Mouse (Mus musculus): ENCODE measurements around the gene Usp25. TPM values are rescaled to one million over a fixed set of nuclear protein-coding genes. Genes with fewer than 3 reads are reported as not detected.

Usp25 gene
- 100 to 1,000 TPM in 18 of 26 experiments, 10 to 100 TPM in 8; 79.1 to 363 (median 154) TPM for total RNA-seq (2018; cell fraction: chromatin; rRNA removed)
- total RNA-seq (2018; cell fraction: cytosol; rRNA removed): 100 to 1,000 TPM in 14 of 26 experiments, 10 to 100 TPM in 12; 75.8 to 205 (median 135) TPM
- total RNA-seq (2018; cell fraction: nucleus; rRNA removed): 100 to 1,000 TPM in 15 of 26 experiments, 10 to 100 TPM in 11; 69.7 to 305 (median 192) TPM
- 50.5 to 69.4 TPM (median 59.3 TPM) in 3 replicates for polyA plus RNA-seq (2018)

GRCm38 (mm10) chr16:77013427-77014320 is at the start of gene Usp25:
TSS of gene Usp25 (plus strand) at chr16:77013706.
- Histone ChIP-seq H3K36me3 (ENCODE audit: inconsistent target) (no peaks in the 10 kb centered on the region), H3K79me2 (ENCODE audit: inconsistent target) (peaks cover 47% of the 10 kb centered on the region), H3K27ac (peak within 1 kb of the TSS; percentile 66), H3K4me3 (ENCODE audit: inconsistent target) (peak within 1 kb of the TSS; percentile 87)
- WGBS (ENCODE audit: missing documents): under 1% methylated on average over 104 of the region's 126 CpGs

- Histone ChIP-seq H3K36me3 (ENCODE audit: inconsistent target) (no peaks in the 10 kb centered on the region), H3K4me3 (ENCODE audit: inconsistent target) (no peak overlapping the region), H3K79me2 (ENCODE audit: inconsistent target) (no peaks in the 10 kb centered on the region), H3K27ac (no peak overlapping the region)
- 100% methylated on average over 3 of the region's 3 CpGs for WGBS (ENCODE audit: missing documents)
Measured at GRCm38 (mm10) chr16:76967593-76968275, 45.8 kb upstream of the Usp25 start.

- WGBS (ENCODE audit: missing documents): 93% methylated on average over 5 of the region's 5 CpGs
- Histone ChIP-seq H3K4me3 (ENCODE audit: inconsistent target) (no peak overlapping the region), H3K27ac (no peak overlapping the region), H3K36me3 (ENCODE audit: inconsistent target) (no peaks in the 10 kb centered on the region), H3K79me2 (ENCODE audit: inconsistent target) (no peaks in the 10 kb centered on the region)
Measured at GRCm38 (mm10) chr16:76971211-76971610, 42.3 kb upstream of the Usp25 start.

- H3K36me3 ChIP-seq (ENCODE audit: inconsistent target): no peaks in the 10 kb centered on the region
- no peaks in the 10 kb centered on the region for H3K79me2 ChIP-seq (ENCODE audit: inconsistent target)
- H3K27ac ChIP-seq: no peak overlapping the region
- no peak overlapping the region for H3K4me3 ChIP-seq (ENCODE audit: inconsistent target)
- WGBS (ENCODE audit: missing documents): 39% methylated on average over 5 of the region's 5 CpGs
Measured at GRCm38 (mm10) chr16:76976787-76977430, 36.6 kb upstream of the Usp25 start.

- no peak overlapping the region for H3K27ac ChIP-seq
- H3K4me3 ChIP-seq (ENCODE audit: inconsistent target): no peak overlapping the region
- WGBS (ENCODE audit: missing documents): 96% methylated on average over 6 of the region's 6 CpGs
- H3K79me2 ChIP-seq (ENCODE audit: inconsistent target): no peaks in the 10 kb centered on the region
- no peaks in the 10 kb centered on the region for H3K36me3 ChIP-seq (ENCODE audit: inconsistent target)
Measured at GRCm38 (mm10) chr16:76983696-76984095, 29.8 kb upstream of the Usp25 start.

- H3K27ac ChIP-seq: no peak overlapping the region
- WGBS (ENCODE audit: missing documents): 88% methylated on average over 4 of the region's 4 CpGs
- no peaks in the 10 kb centered on the region for H3K79me2 ChIP-seq (ENCODE audit: inconsistent target)
- H3K36me3 ChIP-seq (ENCODE audit: inconsistent target): no peaks in the 10 kb centered on the region
- no peak overlapping the region for H3K4me3 ChIP-seq (ENCODE audit: inconsistent target)
Measured at GRCm38 (mm10) chr16:76987711-76988110, 25.8 kb upstream of the Usp25 start.

- Histone ChIP-seq H3K79me2 (ENCODE audit: inconsistent target) (no peaks in the 10 kb centered on the region), H3K27ac (no peak overlapping the region), H3K36me3 (ENCODE audit: inconsistent target) (no peaks in the 10 kb centered on the region), H3K4me3 (ENCODE audit: inconsistent target) (no peak overlapping the region)
- 98% methylated on average over 3 of the region's 3 CpGs for WGBS (ENCODE audit: missing documents)
Measured at GRCm38 (mm10) chr16:77003900-77004299, 9.6 kb upstream of the Usp25 start.

- Histone ChIP-seq H3K27ac (no peak overlapping the region), H3K36me3 (ENCODE audit: inconsistent target) (no peaks in the 10 kb centered on the region), H3K4me3 (ENCODE audit: inconsistent target) (no peak overlapping the region), H3K79me2 (ENCODE audit: inconsistent target) (peaks cover 2% of the 10 kb centered on the region)
- 41% methylated on average over 5 of the region's 5 CpGs for WGBS (ENCODE audit: missing documents)
Measured at GRCm38 (mm10) chr16:77009173-77009572, 4.3 kb upstream of the Usp25 start.

GRCm38 (mm10) chr16:77014321-77015211 is 1.1 kb downstream of the Usp25 start:
- 1% methylated on average over 17 of the region's 17 CpGs for WGBS (ENCODE audit: missing documents)
- peak overlapping the region; percentile 87 for H3K4me3 ChIP-seq (ENCODE audit: inconsistent target)
- H3K27ac ChIP-seq: peak overlapping the region; percentile 66
- H3K79me2 ChIP-seq (ENCODE audit: inconsistent target): peaks cover 56% of the 10 kb centered on the region
- no peaks in the 10 kb centered on the region for H3K36me3 ChIP-seq (ENCODE audit: inconsistent target)

- WGBS (ENCODE audit: missing documents): 3% methylated on average over 3 of the region's 4 CpGs
- H3K36me3 ChIP-seq (ENCODE audit: inconsistent target): no peaks in the 10 kb centered on the region
- peaks cover 67% of the 10 kb centered on the region for H3K79me2 ChIP-seq (ENCODE audit: inconsistent target)
- H3K4me3 ChIP-seq (ENCODE audit: inconsistent target): peak overlapping the region; percentile 87
- peak overlapping the region; percentile 66 for H3K27ac ChIP-seq
Measured at GRCm38 (mm10) chr16:77015380-77016346, 2.2 kb downstream of the Usp25 start.

GRCm38 (mm10) chr16:77017931-77018330 is 4.4 kb downstream of the Usp25 start:
- no peak overlapping the region for H3K4me3 ChIP-seq (ENCODE audit: inconsistent target)
- no peak overlapping the region for H3K27ac ChIP-seq
- peaks cover 89% of the 10 kb centered on the region for H3K79me2 ChIP-seq (ENCODE audit: inconsistent target)
- no peaks in the 10 kb centered on the region for H3K36me3 ChIP-seq (ENCODE audit: inconsistent target)
- 94% methylated on average over 7 of the region's 7 CpGs for WGBS (ENCODE audit: missing documents)

GRCm38 (mm10) chr16:77020190-77020589 is 6.7 kb downstream of the Usp25 start:
- Histone ChIP-seq H3K79me2 (ENCODE audit: inconsistent target) (peaks cover 100% of the 10 kb centered on the region), H3K27ac (no peak overlapping the region), H3K36me3 (ENCODE audit: inconsistent target) (no peaks in the 10 kb centered on the region), H3K4me3 (ENCODE audit: inconsistent target) (no peak overlapping the region)
- WGBS (ENCODE audit: missing documents): 77% methylated on average over 3 of the region's 3 CpGs
